Mouse (Mus musculus) T-helper 1 cell (primary cell): ENCODE measurements at regions not wholly inside any gene's neighbourhood (a gene's known extent, or its start where the extent isn't known, plus 50 kb on each side); places are given as distances from the start of the nearest gene placed in this dataset.

ENCODE experiments used
- in situ Hi-C: fragments of 300-600 bp; cut with MboI, MseI; formaldehyde crosslinking; loops from one replicate; pipeline ENCODE4 v1.15.1; 2025; ENCODE audit warnings: high pct_unique_total_duplicates

DNA sequence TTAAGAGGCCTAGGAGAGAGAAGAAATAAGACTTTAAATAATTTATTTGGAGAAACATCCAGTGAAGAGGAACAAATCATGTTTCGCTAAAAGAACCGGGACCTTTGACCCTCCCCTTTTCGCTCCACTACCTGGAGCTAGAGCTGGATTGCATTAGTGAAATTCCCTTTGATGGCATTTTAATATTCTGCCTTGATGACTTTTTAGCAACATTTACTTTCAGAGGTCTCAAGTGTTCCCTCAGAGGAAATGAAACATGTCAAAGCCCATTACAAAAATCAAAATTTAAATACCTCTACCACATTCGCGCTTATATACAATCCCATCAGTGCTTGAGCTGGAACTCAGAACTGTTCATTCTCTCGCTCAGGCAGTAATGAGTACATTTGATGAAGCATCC is 297.0 kb upstream of the Gm10295 start:
- in situ Hi-C loops = no loop called here

DNA sequence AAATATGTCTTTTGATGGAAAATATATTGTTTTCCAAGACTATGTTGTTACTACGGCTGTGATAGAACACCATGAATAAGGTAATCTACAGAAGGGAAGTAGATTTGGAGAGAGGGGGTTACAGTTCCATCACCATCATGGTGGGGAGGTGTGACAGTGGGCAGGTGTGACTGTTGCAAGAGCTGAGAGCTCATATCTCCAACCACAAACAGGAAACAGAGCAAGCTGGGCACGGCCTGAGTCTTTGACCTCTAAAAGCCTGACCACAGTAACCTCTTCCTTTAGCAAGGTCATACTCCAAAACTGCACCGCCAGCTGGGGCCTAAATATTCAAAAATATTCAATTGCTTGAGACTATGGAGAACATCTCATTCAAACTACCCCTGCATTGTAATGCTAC is 295.7 kb upstream of the Gm10295 start:
- in situ Hi-C loops = no loop called here

DNA sequence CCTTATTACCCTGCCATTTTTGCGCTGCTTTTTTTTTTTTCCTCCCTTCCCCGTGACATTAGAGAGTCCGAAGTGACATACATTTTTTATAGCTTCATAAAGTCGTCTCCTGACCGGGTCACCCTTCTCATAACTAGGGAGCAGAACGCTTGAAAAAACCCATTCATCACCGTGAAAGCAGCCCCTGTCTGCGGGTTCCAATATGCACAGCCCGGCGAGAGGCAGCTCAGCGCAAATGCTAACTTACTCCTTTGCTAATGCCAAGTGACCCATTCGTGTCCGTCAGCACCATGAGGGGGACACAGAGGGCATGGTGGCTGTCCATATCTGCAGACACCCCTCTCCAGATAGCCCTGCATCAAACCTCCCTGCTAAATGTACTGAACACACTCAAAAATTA is 271.8 kb upstream of the Gm10295 start:
- in situ Hi-C loops = no loop called here

DNA sequence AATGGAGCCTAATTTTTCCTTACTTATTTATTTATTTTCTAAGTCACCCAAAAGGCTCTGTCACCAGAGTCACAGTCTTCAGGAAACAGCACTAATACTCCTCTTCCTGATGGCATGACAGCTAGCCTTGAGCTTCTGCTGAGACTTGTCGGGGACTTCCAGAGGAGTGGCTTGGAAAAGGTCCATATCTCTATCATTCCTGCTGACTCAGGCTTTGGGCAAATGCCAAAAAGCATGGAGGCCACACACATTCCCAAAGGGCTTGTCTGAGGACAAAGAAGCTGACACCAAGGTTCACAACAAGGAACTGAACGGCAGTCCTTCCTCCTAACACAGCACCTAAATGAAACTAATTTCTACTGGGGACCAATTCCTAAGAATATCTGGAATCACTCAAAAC is 251.9 kb upstream of the Gm10295 start:
- in situ Hi-C loops = no loop called here

DNA sequence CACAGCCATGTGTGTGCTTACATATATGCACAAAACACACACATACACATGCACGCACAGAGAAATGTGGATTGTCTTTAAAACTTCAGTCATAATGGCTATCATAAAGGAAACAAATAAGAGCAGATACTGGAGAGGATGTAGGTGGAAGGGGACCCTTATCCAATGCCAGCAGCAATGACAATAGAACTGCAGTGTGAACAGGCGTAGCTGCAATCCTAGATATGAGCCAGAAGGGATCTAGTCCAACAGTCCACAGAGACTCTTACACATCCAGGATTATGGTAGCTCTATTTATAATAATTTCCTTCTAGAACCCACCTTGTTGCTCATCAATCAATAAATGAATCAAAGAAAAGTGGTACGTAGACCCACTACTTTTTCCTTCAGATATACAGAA is 245.5 kb upstream of the Gm10295 start:
- in situ Hi-C loops = no loop called here

DNA sequence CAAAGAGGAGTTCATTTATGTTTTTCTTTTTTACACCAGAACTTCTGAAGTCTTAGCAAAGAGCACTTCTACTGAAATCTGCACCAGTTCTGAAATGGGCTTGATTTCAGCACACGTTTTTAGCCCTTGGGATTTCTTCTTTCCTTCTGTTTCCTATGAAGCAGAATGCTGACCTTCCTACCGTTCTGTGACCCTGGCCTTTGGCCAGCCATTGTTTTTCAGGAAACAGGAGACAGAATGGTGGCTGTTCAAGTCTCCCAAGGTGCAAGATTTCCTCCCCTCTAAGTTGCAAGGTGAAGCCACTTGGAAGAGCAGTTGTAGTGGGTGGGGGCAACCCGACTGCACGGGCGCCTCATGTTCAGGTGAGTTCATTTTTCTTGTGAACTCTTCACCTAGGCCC is 236.3 kb upstream of the Gm10295 start:
- in situ Hi-C loops = no loop called here

DNA sequence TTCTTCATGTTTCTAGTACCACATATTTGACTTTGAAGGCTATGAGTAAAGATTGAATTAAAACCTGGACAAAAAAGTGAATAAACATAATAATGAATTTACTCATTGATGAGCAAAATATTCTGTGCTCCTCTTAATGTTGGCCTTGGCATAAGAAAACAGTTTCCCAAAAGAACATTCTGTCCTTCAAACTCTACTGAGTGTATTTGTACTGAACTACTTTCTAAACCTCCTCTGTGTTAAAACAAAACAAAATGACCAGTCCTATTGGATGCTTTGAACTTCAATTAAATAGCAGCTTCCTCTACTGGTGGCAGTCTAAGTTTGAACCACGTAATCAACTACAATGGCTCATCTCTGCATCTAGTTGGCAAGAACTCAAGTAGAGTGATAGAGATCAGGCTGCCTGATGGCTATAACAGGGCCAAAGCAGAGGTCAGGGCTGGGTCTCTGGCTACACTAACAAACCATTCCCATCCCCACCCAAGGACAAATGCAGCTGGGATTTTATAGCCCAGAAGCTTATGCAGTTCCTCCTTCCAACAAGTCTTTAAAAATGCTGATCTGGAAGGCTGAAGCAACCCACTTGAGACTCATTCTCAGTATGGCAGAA is 232.3 kb upstream of the Gm10295 start:
- in situ Hi-C loops = no loop called here

DNA sequence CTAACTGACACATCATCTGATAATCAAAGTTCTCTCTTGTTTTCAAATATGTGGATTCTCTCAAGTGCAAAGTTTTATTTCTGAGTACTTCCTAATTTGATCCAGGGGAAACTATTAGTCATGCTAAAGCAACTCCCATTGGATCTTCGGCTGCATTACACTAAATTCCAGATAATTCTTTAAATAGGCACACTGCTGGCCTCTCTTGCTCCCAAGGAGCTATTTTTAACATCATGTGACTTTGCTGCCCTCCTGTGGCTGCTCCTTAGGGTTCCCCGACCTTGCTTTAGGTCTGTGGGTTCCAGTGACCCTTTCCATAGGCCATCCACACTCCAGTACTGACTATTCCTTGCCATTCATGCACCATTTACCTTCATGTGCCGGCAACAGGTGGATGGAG is 230.5 kb upstream of the Gm10295 start:
- in situ Hi-C loops = no loop called here

DNA sequence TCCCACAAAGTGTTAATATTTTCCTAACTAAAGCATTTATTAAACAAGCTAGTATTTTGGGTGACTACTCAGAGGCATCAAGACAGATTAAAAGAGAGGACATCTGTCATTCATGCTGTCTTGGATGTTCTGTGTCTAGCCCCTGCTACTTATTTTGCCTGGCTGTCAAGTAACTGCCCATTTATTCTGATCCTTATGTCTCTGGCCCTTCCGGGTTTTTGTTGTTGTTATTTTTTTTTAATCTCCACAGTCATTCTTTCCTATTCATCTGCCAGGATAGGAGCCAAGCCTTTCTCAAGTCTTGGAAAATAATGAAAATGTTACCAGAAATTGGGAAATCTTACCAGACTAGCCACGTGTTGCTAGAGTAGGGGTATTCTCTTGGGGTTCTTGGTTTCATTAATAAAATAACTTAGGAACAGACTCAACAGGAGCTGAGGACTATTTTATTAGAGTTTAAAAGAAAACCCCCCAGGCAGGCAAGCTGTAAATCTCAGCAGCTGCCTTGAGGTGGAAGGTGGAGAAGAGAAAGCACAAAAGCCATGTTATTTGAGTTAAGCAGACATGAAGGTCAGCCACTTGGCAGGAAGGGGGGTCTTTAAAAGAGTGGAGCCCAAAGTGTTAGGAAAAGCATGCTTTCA is 209.1 kb upstream of the Gm10295 start:
- in situ Hi-C loops = no loop called here

DNA sequence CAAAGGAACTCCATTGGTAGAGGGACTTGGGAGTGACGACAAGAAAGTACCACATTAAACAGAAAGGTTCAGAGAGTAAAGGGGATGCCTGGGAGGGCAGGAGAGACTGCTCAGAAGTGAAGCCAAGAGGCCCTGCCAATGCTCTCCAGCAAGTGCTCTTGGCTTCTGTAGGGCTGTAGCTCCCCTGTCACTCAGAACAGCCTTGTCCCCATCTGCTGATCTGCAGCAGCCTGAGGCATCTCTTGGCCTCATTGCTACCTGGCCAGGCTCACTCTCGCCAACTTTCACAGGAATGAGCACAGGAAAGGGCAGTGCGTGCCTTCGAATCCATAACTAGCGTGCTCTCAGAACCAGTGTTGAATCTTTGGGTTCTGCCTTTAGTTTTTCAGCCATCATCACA is 205.2 kb upstream of the Gm10295 start:
- in situ Hi-C loops = no loop called here

DNA sequence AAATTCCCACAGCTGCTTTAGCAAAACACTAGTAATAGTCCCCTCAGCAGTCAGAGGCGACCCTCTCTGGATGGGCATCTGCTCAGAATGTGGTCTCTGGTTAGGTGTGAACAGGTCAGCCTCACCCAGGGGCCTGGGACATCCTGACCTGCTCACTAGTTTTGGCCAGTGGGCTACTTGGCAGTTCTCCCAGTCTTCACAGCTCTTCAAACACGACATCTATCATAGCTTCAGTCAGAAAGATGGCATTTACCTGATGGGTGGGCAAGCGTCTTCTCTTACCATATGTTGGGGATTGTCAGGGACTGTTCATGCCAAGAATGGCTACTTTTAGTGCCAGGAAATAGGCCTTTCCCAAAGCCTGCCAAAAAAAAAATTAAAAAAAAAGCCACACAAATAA is 204.2 kb upstream of the Gm10295 start:
- in situ Hi-C loops = no loop called here

DNA sequence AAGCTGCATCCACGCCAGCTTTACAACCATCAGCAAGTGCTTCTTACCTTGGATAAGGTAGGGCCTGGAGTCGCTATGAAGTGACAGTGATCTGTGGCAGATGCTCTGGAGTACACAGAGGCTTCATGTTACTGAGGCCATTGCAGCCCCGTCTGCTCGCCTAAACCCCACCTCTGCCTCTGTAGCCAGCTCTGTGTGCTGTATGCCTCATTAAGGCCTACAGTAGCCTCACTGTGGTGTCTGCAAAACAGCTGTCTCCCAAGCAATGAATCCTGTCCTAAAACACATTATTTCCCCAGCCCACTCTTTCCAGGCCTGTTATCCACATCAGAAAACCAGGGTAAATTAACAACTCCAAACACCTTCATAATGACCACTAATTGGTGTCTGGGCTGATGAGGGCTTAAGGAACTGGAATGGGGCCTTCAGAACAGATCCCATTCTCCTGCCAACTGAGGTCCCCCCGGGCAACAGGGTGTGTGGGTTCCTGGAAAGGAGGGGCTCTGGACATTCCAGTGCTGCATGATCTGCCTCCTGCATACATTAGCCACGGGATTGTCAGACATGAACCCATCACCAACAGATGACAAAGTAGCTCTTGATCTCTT is 195.4 kb upstream of the Gm10295 start:
- in situ Hi-C loops = no loop called here

DNA sequence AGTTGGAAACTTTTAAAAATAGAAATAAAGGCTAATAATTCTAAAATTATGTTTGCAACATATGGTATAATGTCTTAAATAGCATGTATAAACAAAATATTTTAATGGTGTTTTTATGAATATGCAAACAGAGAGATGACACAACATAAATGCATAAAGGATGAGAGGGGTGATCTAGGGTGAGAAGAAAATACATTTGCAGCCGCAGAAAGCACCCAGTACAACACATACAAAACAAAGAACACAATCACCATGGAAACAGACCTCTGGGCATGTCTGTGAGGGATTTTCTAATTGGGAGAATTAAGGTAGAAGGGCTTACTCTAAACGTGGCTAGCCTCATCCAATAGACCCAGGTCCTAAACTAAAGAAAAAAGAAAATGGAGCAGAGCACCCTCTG is 190.2 kb upstream of the Gm10295 start:
- in situ Hi-C loops = no loop called here

DNA sequence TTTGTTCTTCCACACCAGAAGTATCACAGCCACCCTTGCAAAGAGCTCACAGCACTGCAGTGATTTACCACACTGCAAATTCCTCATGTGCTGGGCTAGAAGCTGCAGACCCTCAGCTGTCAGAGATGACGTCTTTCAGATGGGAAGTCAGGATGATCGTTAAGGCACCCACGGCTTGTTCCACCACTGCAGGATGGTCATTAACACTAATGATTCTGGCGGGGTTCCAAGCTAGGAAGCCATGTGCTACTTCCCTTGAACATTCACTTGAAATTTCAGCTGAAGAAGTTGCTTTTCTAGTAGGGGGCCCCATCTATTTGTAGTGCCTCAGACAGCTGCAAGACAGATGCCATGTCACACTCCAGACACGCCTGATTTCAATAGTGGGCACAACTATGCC is 181.8 kb upstream of the Gm10295 start:
- in situ Hi-C loops = no loop called here

DNA sequence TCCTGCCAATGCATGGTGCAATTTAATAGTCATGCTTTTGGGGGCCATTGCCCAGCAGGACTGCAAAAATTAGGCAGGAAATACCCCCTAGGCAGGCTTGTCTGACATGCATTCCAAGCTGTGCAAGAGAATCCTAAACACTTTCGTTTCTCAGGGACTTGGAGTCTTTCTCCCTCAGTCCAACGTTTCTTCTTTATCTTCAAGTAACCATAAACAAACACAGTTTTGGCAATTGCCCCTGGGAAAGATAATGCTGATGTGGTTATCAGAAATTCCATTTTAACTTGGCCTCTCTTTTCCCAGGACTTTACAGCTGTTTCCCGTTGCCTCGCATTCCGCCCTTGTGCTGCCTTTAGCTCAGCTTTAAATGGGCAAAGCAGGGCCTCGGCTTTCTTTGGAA is 180.2 kb upstream of the Gm10295 start:
- in situ Hi-C loops = no loop called here

DNA sequence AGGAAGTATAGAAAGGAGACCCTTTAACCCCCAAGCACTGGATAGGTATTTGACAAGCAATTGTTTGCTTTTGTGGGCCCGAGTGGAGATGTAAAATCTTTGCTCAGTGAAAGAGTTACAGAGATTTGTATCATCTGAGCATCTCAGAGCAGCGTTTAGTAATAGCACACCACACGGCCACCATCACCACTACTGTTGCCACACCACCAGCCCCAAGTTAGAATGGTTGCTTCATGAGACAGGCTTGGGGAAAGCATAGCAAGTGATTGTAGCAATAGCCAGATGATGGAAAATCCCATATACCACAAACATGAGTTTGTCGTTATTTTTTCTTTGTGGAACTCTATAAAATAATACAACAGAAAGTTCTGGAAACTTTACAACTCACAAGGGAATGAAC is 179.6 kb upstream of the Gm10295 start:
- in situ Hi-C loops = no loop called here

DNA sequence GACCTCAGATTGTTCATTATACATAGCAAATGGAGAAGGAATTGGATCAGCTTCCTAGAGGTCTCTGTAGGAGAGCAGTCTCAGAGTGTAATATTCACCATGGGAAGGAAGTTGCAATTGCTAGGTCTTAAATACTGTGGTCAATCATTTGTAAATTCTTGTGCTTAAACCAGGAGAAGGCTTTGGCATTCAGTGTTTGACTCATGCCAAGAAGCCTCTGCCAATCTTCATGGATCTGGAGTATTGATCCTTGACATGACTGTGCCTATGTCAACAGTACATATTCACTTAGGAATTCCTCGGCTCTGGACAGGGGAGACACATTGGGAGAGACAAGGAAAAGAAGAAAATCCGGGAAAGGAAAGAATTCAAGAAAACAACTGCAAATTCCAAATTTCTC is 174.9 kb upstream of the Gm10295 start:
- in situ Hi-C loops = no loop called here

DNA sequence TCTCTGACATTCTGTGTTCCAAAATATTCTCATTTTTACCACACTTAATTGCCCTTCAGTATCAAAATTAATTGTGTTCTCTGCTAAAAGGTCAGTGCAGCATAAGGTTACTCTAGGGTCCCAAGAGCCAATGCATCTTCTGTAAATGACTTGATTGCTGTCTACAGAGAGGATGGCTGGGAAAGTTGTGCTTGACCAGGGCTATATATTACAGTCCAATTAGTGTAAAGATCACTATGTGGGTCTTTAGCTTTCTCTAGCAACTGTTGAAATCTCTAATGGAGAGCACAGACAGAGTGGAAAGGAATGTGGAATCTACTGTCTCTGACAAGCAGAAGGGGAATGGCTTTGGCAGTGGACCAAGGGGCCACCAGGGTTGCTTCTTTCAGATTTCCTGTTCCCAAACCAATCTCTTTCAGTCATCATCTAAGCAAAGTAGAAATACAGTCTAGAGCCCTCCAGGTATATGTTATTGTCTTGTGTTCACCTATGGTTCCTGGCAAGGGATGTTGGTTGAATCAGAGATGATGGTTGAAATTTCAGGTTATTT is 173.4 kb upstream of the Gm10295 start:
- in situ Hi-C loops = no loop called here

DNA sequence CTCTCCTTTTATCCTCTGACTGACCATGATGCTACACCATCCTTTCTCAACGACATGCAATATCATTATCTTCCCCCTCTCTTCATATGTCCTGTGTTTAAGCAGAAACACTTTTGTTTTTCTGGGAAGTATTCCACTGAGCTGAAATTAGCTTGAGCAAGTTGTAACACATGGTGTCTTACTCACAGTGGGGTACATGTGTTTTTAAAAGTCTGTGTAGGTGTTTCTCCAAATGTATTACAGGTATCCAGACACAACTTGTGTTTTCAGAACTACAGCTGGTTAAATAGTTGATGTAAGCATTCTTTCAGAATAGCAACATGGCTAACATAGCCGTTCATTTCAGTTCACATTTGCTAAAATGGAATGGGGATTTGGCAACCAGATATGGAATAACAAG is 172.8 kb upstream of the Gm10295 start:
- in situ Hi-C loops = no loop called here

DNA sequence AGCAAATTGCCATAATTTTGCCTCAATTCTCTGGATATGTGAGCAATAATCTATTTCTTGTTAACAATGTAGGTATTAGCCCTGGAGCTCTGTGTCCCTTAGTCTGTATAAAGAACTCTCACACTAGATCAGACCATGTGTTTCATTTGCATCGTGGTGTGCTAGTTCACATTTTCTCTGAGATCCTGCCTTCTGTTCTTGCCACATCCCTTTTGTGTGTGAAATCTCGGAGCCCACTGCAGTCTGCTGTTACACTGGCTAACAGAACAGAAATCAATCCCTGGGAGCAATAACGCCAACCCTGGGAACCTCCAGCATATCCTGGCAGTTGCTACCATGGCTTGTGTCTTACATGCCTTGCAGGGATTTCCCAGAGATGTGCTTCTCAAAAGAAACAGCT is 156.1 kb upstream of the Gm10295 start:
- in situ Hi-C loops = loop anchor here (10.0 kb wide), 1 partner anchor 663 kb away; no protein-coding TSS in a partner anchor

DNA sequence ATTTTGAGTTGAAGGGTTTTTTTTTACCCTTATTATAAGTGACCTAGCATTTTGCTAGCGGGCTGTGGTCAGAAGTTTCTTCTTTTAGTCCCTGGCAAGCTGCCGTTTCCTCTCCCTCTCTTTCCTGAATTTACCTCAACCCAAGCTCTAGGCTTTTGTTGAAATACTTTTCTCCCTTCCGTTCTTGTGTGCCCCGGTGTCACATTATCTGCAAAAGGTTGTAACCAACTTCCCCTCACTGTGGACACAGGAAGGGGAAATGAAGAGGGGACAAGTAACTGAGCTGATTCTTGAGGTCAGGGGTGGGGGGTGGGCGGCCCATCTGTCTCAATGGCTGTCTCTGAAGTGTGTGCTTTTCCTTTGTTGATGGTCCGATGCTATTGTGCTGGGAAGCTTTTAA is 149.4 kb upstream of the Gm10295 start:
- in situ Hi-C loops = loop anchor here (10.0 kb wide), 1 partner anchor 656 kb away; no protein-coding TSS in a partner anchor

DNA sequence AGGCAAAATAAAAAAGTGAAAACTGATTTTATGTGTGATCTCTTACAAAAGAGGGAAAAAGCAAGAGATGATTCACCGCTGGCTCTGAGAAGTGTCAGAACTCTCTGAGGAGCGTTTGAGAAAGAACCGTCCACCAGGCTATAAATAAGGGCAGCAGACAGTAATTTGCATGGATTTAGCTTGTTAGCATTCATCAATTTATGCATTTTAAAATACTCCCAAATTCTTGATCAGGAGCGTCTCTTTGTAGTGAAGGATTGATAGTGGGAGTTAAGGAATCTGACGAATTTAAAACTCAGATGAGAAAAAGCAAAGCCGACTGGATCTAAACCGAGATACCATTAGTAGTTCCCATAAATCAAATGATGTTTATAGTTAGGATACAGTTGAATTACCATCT is 146.8 kb upstream of the Gm10295 start:
- in situ Hi-C loops = no loop called here

DNA sequence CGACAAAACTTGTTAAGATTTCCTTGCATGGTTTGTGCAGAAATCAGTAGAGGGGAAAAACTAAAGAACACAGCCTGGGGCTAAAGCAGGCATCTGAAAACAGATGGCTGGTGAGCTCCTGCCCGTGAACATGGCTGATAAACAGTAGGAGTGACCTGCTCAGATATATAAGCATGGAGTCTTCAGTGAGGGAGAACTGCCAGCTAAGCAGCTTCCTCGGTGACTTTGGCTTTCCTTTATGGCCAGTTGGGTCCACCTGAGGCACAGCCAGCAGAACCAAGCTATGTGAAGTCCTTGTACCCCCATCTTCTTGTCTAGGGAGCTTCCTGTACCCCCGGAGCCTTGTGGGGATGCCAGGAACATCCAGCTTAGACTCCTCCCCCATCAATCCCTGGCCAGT is 139.8 kb upstream of the Gm10295 start:
- in situ Hi-C loops = no loop called here
